Mouse (Mus musculus): ENCODE data around the gene Exosc7. TPM values are rescaled to one million over a fixed set of nuclear protein-coding genes. Genes with fewer than 3 reads are reported as not detected.
A peak's percentile ranks its signal among the peaks of the same experiment; 100 is the strongest.

Gene Exosc7
- polyA plus RNA-seq, 1 experiment from 2014 or later, result 168 TPM

DNA sequence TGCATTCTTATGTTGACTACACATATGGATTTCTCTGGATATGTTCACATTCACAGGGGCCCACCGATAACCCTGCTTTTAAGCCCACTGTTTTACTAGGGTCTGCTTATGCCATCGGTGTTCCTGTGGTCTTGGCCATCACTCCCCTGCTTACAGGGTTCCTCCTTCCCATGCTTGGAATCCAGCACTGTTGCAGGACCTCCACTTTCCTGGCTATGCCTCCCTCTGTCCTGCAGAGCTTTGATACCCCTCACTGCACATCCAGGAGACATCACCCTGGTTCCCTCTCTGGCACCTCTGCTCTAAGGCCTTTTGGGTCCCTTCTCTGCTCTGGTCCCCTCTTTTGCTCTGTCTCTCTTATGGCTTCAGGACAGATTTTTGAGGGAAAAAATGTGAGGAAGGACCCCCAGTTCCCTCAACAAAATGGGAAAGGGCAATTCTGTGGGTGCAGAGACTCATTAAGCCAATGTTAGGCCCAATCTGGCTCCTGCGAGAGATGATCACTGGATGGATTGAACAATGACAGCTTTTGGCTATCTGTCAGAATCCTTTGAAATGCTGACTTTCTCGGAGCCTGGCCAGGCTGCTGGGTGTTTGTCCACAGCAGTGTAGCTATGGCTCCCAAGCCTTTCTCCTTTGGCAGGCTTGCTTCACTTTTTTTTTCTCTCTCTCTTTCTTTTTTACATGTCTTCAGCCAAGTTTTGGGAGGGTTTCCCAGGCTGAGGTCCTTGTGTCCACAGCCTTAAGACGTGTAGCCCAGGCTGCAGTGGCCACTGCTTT is 37.4 kb downstream of the Exosc7 start, which contains the start of gene Clec3b:
Gene Clec3b (plus strand): TSS at position 706 of the 780 bp plus-strand sequence.
- 87% methylated on average over 5 of the region's 5 CpGs for WGBS
- Histone ChIP-seq H3K9me3 (peaks cover 5% of the 10 kb centered on the region), H3K27me3 (ENCODE audit: poor library complexity, severe bottlenecking) (no peaks in the 10 kb centered on the region), H3K4me1 (no peaks in the 10 kb centered on the region), H3K36me3 (replicated peaks) (peaks cover 5% of the 10 kb centered on the region), H3K27ac (no peak within 1 kb of the TSS), H3K4me3 (no peak within 1 kb of the TSS)
- DNase-seq (ENCODE audit: extremely low spot score, low spot score), result no peak

DNA sequence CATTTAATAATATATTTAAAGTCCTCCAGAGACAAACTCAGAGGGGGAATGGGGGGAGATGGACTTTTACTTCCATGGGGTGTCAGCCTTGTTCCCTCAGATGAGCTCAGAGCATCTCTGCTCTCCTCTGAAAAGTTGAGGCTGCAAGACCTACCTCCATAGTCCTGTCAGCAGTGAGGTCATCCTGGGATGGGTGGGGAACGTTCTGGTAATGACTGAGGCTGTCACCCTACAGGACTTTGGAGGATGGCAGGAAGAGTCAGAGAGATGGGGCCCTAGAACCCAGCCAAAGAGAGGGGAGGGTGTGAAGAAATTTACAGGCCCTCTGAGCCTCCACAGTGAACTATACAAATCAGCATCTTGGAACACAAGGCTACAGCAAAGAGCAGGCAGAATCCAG is 38.5 kb downstream of the Exosc7 start:
- no peak overlapping the region for H3K27ac ChIP-seq
- H3K36me3 ChIP-seq (replicated peaks), result no peaks in the 10 kb centered on the region
- H3K4me3 ChIP-seq, result no peak overlapping the region
- H3K9me3 ChIP-seq, result no peaks in the 10 kb centered on the region
- H3K27me3 ChIP-seq (ENCODE audit: poor library complexity, severe bottlenecking), result peaks cover 5% of the 10 kb centered on the region
- no peak for DNase-seq (ENCODE audit: extremely low spot score, low spot score)
- 55% methylated on average over 1 of the region's 1 CpGs for WGBS
- H3K4me1 ChIP-seq, result peaks cover 2% of the 10 kb centered on the region

DNA sequence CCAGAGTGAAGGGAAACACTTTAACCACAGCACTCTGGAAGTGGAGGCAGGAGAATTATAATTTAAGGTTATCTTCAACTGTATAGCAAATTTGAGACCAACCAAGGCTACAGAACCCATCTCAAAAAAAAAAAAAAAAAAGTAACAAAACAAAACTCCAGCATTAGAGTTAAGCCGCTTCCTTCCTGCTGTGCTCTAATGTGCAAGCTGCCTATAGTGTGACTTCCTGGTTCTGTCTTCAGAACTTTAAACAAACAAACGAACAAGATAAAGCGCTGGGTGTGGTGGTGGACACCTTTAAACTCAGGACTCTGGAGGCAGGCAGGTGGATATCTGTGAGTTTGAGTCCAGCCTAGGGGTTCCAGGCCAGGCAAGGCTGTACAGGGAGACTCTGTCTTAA is 39.0 kb downstream of the Exosc7 start:
- peaks cover 7% of the 10 kb centered on the region for H3K4me1 ChIP-seq
- WGBS, result 79% methylated on average over 3 of the region's 3 CpGs

DNA sequence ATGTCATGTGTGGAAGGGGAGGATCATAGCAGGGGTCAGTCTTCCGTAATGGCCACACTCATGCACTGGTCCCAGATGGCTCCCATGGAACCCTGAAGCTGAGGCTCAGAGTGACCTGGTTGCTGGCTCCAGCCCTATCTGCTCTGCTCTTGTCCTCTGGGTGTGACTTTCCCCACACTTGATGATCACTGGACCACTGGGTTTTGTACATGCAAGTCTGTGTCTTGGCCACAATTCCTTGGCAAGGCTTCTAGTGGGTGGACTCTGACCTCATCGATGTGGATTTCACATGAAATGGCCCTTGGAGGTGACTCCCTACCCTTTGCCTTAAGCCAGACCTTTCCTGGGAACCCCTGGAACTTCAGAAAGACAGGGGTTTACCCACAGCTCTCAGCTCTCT is 40.1 kb downstream of the Exosc7 start:
- DNase-seq (ENCODE audit: extremely low spot score, low spot score), result no peak
- WGBS, result 91% methylated on average over 2 of the region's 2 CpGs
- peaks cover 9% of the 10 kb centered on the region for H3K4me1 ChIP-seq
- H3K9me3 ChIP-seq, result no peaks in the 10 kb centered on the region
- no peaks in the 10 kb centered on the region for H3K36me3 ChIP-seq (replicated peaks)
- H3K27me3 ChIP-seq (ENCODE audit: poor library complexity, severe bottlenecking), result peaks cover 15% of the 10 kb centered on the region
- no peak overlapping the region for H3K27ac ChIP-seq
- no peak overlapping the region for H3K4me3 ChIP-seq

More for the DNA sequence above, 39.0 kb downstream of the Exosc7 start:
- DNase-seq (ENCODE audit: extremely low spot score, low spot score), result no peak
- no peak overlapping the region for H3K4me3 ChIP-seq
- no peak overlapping the region for H3K27ac ChIP-seq
- peaks cover 8% of the 10 kb centered on the region for H3K27me3 ChIP-seq (ENCODE audit: poor library complexity, severe bottlenecking)
- no peaks in the 10 kb centered on the region for H3K36me3 ChIP-seq (replicated peaks)
- no peaks in the 10 kb centered on the region for H3K9me3 ChIP-seq

DNA sequence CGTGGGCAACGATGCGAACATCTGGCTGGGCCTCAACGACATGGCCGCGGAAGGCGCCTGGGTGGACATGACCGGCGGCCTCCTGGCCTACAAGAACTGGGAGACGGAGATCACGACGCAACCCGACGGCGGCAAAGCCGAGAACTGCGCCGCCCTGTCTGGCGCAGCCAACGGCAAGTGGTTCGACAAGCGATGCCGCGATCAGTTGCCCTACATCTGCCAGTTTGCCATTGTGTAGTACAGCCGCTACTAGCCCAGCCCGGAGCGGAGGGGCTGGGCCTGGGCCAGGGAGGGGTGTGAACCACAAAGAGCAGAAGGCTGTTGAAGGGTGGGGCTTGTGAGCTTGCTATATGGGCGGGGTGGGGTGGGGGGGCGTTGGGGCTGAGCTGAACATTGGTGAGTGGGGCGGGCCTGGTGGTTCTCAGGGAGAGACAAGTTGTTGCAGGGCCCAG is 43.9 kb downstream of the Exosc7 start:
- Histone ChIP-seq H3K4me3 (peak overlapping the region; percentile 30), H3K27ac (no peak overlapping the region), H3K27me3 (ENCODE audit: poor library complexity, severe bottlenecking) (peaks cover 17% of the 10 kb centered on the region), H3K9me3 (no peaks in the 10 kb centered on the region), H3K36me3 (replicated peaks) (no peaks in the 10 kb centered on the region), H3K4me1 (peaks cover 9% of the 10 kb centered on the region)
- WGBS, result 33% methylated on average over 30 of the region's 30 CpGs
- DNase-seq (ENCODE audit: extremely low spot score, low spot score), result peak; percentile 21

GRCm38 (mm10) chr9:123157699-123158098 is 44.7 kb downstream of the Exosc7 start:
- no peaks in the 10 kb centered on the region for H3K9me3 ChIP-seq
- H3K27me3 ChIP-seq (ENCODE audit: poor library complexity, severe bottlenecking), result peaks cover 17% of the 10 kb centered on the region

GRCm38 (mm10) chr9:123158125-123158836 is 45.3 kb downstream of the Exosc7 start:
- no peak overlapping the region for H3K4me3 ChIP-seq

More at GRCm38 (mm10) chr9:123157699-123158098, 44.7 kb downstream of the Exosc7 start:
- Histone ChIP-seq H3K4me3 (no peak overlapping the region), H3K36me3 (replicated peaks) (no peaks in the 10 kb centered on the region), H3K27ac (no peak overlapping the region), H3K4me1 (peaks cover 9% of the 10 kb centered on the region)
- no peak for DNase-seq (ENCODE audit: extremely low spot score, low spot score)

DNA sequence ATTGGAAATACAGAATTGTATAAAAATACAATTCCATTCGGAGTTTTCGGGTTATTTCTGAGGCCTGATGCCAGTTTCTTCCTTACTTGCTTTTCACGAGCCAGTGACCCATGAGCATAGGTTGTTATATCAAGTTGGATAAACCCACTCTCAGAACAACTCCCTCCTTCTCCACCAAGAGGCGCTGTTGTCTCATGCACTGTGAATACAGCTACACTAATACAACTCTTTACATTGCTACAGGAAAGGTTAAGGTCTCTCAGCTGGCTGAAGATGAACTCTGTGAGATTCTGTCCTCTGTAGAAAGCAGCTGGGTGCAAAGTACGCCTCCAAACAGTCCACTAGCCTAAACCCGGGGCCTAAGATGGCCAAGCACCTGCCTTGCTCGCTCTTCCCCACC is 46.3 kb downstream of the Exosc7 start:
- Histone ChIP-seq H3K27me3 (ENCODE audit: poor library complexity, severe bottlenecking) (peaks cover 17% of the 10 kb centered on the region), H3K4me3 (no peak overlapping the region), H3K9me3 (no peaks in the 10 kb centered on the region), H3K36me3 (replicated peaks) (no peaks in the 10 kb centered on the region), H3K27ac (no peak overlapping the region), H3K4me1 (peaks cover 9% of the 10 kb centered on the region)
- DNase-seq (ENCODE audit: extremely low spot score, low spot score), result no peak
- WGBS, result 65% methylated on average over 7 of the region's 7 CpGs

More at GRCm38 (mm10) chr9:123158125-123158836, 45.3 kb downstream of the Exosc7 start:
- Histone ChIP-seq H3K27ac (no peak overlapping the region), H3K36me3 (replicated peaks) (no peaks in the 10 kb centered on the region), H3K4me1 (peaks cover 9% of the 10 kb centered on the region), H3K9me3 (no peaks in the 10 kb centered on the region), H3K27me3 (ENCODE audit: poor library complexity, severe bottlenecking) (peaks cover 17% of the 10 kb centered on the region)
- 60% methylated on average over 8 of the region's 8 CpGs for WGBS
- no peak for DNase-seq (ENCODE audit: extremely low spot score, low spot score)

DNA sequence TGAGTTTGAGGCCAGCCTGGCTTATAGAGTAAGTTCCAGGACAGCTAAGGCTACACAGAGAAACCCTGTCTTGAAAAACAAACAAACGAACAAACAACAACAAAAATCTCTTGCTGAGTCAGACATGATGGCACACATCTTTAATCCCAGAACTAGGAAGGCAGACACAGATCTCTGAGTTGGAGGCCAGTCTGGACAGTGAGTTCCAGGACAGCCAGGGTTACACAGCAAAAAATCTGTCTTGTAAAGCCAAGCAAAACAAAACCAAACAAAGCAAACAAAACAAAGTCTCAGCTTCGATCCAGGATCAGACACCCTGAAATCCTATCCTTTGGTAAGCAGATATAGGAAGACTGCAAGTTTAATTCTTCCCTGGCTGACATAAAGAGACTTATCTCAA is 48.8 kb downstream of the Exosc7 start:
- Histone ChIP-seq H3K36me3 (replicated peaks) (no peaks in the 10 kb centered on the region), H3K27me3 (ENCODE audit: poor library complexity, severe bottlenecking) (peaks cover 9% of the 10 kb centered on the region), H3K9me3 (no peaks in the 10 kb centered on the region), H3K4me3 (no peak overlapping the region), H3K27ac (no peak overlapping the region), H3K4me1 (peaks cover 4% of the 10 kb centered on the region)
- DNase-seq (ENCODE audit: extremely low spot score, low spot score), result no peak
- 83% methylated on average over 2 of the region's 2 CpGs for WGBS

GRCm38 (mm10) chr9:123162985-123163694 is 50.1 kb downstream of the Exosc7 start:
- 82% methylated on average over 4 of the region's 4 CpGs for WGBS
- Histone ChIP-seq H3K4me1 (no peaks in the 10 kb centered on the region), H3K9me3 (no peaks in the 10 kb centered on the region), H3K27me3 (ENCODE audit: poor library complexity, severe bottlenecking) (peaks cover 2% of the 10 kb centered on the region; the same call in 1 of the 2 replicates), H3K4me3 (no peak overlapping the region), H3K27ac (no peak overlapping the region), H3K36me3 (replicated peaks) (no peaks in the 10 kb centered on the region)
- DNase-seq (ENCODE audit: extremely low spot score, low spot score), result no peak

DNA sequence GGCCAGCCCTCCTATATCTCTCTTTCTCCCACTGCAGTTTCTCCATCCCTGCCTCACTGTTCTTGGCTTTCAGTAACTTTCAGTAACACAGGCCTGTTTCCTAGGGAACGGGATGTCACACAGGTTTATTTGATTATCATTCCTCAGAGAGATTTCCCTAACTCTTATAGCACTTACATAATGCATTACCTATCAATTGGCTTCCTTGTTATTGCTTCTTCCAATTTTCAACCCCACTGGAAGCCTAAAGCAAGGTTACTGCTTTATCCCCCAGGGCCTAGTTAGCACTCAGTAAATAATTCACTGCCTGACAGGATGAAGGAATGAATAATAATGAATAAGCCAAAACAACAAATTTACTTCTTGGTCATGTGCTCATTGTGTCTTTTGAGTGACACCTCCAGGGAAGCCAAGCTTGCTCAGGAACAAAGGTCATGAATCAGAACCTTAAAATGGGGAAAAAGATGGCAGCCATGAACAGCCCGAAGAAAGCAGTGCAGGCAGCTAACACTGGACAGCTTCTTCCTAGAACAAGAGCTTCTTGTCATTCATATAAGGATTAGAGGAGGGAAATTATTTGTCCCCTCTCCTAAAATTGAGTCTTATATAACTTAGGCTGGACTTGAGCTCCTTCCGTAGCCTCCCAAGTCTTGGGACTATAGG is 52.9 kb downstream of the Exosc7 start:
- Histone ChIP-seq H3K27me3 (ENCODE audit: poor library complexity, severe bottlenecking) (no peaks in the 10 kb centered on the region), H3K27ac (no peak overlapping the region), H3K4me1 (no peaks in the 10 kb centered on the region), H3K9me3 (no peaks in the 10 kb centered on the region), H3K4me3 (no peak overlapping the region), H3K36me3 (replicated peaks) (no peaks in the 10 kb centered on the region)
- 85% methylated on average over 3 of the region's 3 CpGs for WGBS
- DNase-seq (ENCODE audit: extremely low spot score, low spot score), result no peak

DNA sequence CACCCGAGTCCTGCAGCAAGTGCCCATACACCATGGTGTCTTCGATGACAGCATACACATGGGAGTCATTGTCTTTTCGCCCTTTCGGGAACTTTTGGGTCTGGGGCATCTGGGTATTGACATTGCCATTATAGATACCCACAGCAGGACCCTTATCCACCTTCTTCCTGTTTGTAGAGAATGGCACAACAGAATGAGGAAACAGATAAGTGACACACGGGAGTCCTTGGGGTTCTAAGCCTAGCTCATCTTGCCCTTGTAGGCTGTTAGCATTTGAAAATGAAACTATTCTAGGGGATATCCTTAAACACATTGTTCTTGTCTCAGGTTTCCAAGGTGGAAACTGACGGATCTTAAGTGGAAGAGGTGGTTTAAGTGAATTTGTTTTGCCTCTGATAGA is 60.7 kb downstream of the Exosc7 start:
- no peak overlapping the region for H3K27ac ChIP-seq
- 85% methylated on average over 6 of the region's 6 CpGs for WGBS
- H3K27me3 ChIP-seq (ENCODE audit: poor library complexity, severe bottlenecking), result no peaks in the 10 kb centered on the region
- no peaks in the 10 kb centered on the region for H3K36me3 ChIP-seq (replicated peaks)
- no peak for DNase-seq (ENCODE audit: extremely low spot score, low spot score)
- peaks cover 16% of the 10 kb centered on the region for H3K4me1 ChIP-seq
- no peaks in the 10 kb centered on the region for H3K9me3 ChIP-seq
- no peak overlapping the region for H3K4me3 ChIP-seq
